Mouse (Mus musculus): ENCODE data around the gene Ankrd34a. TPM values are rescaled to one million over a fixed set of nuclear protein-coding genes. Genes with fewer than 3 reads are reported as not detected.

The Ankrd34a gene
- polyA plus RNA-seq, 1 experiment from 2014 or later, result 2.4 TPM

GRCm38 (mm10) chr3:96559911-96560850, 36.3 kb upstream of the Ankrd34a start:
- Histone ChIP-seq H3K36me3 (ENCODE audit: control insufficient read depth, insufficient read depth, low read length) (no peaks in the 10 kb centered on the region), H3K4me2 (replicated peaks; ENCODE audit: low read depth, low read length) (peak overlapping the region; percentile 65)
- WGBS, result 87% methylated on average over 23 of the region's 23 CpGs

GRCm38 (mm10) chr3:96560881-96561668, 35.4 kb upstream of the Ankrd34a start:
- H3K4me1 ChIP-seq (replicated peaks; ENCODE audit: control insufficient read depth, insufficient read depth, low read length), result no peaks in the 10 kb centered on the region; the same call in 1 of the 2 replicates
- H3K36me3 ChIP-seq (ENCODE audit: control insufficient read depth, insufficient read depth, low read length), result no peaks in the 10 kb centered on the region
- H3K4me2 ChIP-seq (replicated peaks; ENCODE audit: low read depth, low read length), result no peak overlapping the region
- H3K9ac ChIP-seq (ENCODE audit: low read depth, low read length), result no peak overlapping the region
- no peak overlapping the region for H3K4me3 ChIP-seq (ENCODE audit: low read depth, low read length)
- H3K27ac ChIP-seq (ENCODE audit: low read depth, low read length), result 0 out of 2 replicates have a peak overlapping the region, but pooled peaks have one; percentile 6
- 91% methylated on average over 9 of the region's 9 CpGs for WGBS
- no peak for ATAC-seq (ENCODE audit: low FRiP score)
- H3K9me3 ChIP-seq (ENCODE audit: control insufficient read depth, low read length), result no peaks in the 10 kb centered on the region
- no peaks in the 10 kb centered on the region for H3K27me3 ChIP-seq (ENCODE audit: control insufficient read depth, insufficient read depth, low read length)
- DNase-seq (ENCODE audit: low spot score), result no peak

More at GRCm38 (mm10) chr3:96559911-96560850, 36.3 kb upstream of the Ankrd34a start:
- DNase-seq (ENCODE audit: low spot score) (no peak), ATAC-seq (ENCODE audit: low FRiP score) (no peak)
- peak overlapping the region; percentile 23; the same call in 1 of the 2 replicates for H3K9ac ChIP-seq (ENCODE audit: low read depth, low read length)
- H3K9me3 ChIP-seq (ENCODE audit: control insufficient read depth, low read length), result no peaks in the 10 kb centered on the region
- no peak overlapping the region for H3K27ac ChIP-seq (ENCODE audit: low read depth, low read length)
- no peaks in the 10 kb centered on the region for H3K27me3 ChIP-seq (ENCODE audit: control insufficient read depth, insufficient read depth, low read length)
- peak overlapping the region; percentile 75 for H3K4me3 ChIP-seq (ENCODE audit: low read depth, low read length)
- H3K4me1 ChIP-seq (replicated peaks; ENCODE audit: control insufficient read depth, insufficient read depth, low read length), result no peaks in the 10 kb centered on the region; the same call in 1 of the 2 replicates

GRCm38 (mm10) chr3:96561946-96562681, 34.3 kb upstream of the Ankrd34a start:
- Histone ChIP-seq H3K4me1 (replicated peaks; ENCODE audit: control insufficient read depth, insufficient read depth, low read length) (no peaks in the 10 kb centered on the region; the same call in 1 of the 2 replicates), H3K27ac (ENCODE audit: low read depth, low read length) (0 out of 2 replicates have a peak overlapping the region, but pooled peaks have one; percentile 6), H3K9ac (ENCODE audit: low read depth, low read length) (no peak overlapping the region), H3K9me3 (ENCODE audit: control insufficient read depth, low read length) (no peaks in the 10 kb centered on the region), H3K4me2 (replicated peaks; ENCODE audit: low read depth, low read length) (no peak overlapping the region), H3K27me3 (ENCODE audit: control insufficient read depth, insufficient read depth, low read length) (no peaks in the 10 kb centered on the region), H3K4me3 (ENCODE audit: low read depth, low read length) (no peak overlapping the region), H3K36me3 (ENCODE audit: control insufficient read depth, insufficient read depth, low read length) (no peaks in the 10 kb centered on the region)
- no peak for ATAC-seq (ENCODE audit: low FRiP score)
- no peak for DNase-seq (ENCODE audit: low spot score)
- WGBS, result 64% methylated on average over 10 of the region's 10 CpGs

- H3K27me3 ChIP-seq (ENCODE audit: control insufficient read depth, insufficient read depth, low read length), result no peaks in the 10 kb centered on the region
- DNase-seq (ENCODE audit: low spot score) (no peak), ATAC-seq (ENCODE audit: low FRiP score) (no peak)
- H3K4me1 ChIP-seq (replicated peaks; ENCODE audit: control insufficient read depth, insufficient read depth, low read length), result no peaks in the 10 kb centered on the region; the same call in 1 of the 2 replicates
- H3K4me3 ChIP-seq (ENCODE audit: low read depth, low read length), result no peak overlapping the region
- H3K36me3 ChIP-seq (ENCODE audit: control insufficient read depth, insufficient read depth, low read length), result no peaks in the 10 kb centered on the region
- no peak overlapping the region for H3K4me2 ChIP-seq (replicated peaks; ENCODE audit: low read depth, low read length)
- no peak overlapping the region for H3K9ac ChIP-seq (ENCODE audit: low read depth, low read length)
- no peak overlapping the region for H3K27ac ChIP-seq (ENCODE audit: low read depth, low read length)
- WGBS, result 96% methylated on average over 8 of the region's 8 CpGs
- no peaks in the 10 kb centered on the region for H3K9me3 ChIP-seq (ENCODE audit: control insufficient read depth, low read length)
These were observed 33.2 kb upstream of the Ankrd34a start for GRCm38 (mm10) chr3:96563267-96563666.

GRCm38 (mm10) chr3:96563911-96564632, 32.4 kb upstream of the Ankrd34a start:
- Histone ChIP-seq H3K4me2 (replicated peaks; ENCODE audit: low read depth, low read length) (no peak overlapping the region), H3K9ac (ENCODE audit: low read depth, low read length) (no peak overlapping the region), H3K27me3 (ENCODE audit: control insufficient read depth, insufficient read depth, low read length) (no peaks in the 10 kb centered on the region), H3K36me3 (ENCODE audit: control insufficient read depth, insufficient read depth, low read length) (no peaks in the 10 kb centered on the region), H3K4me3 (ENCODE audit: low read depth, low read length) (no peak overlapping the region), H3K27ac (ENCODE audit: low read depth, low read length) (peak overlapping the region; percentile 24; the same call in 1 of the 2 replicates), H3K9me3 (ENCODE audit: control insufficient read depth, low read length) (no peaks in the 10 kb centered on the region), H3K4me1 (replicated peaks; ENCODE audit: control insufficient read depth, insufficient read depth, low read length) (no peaks in the 10 kb centered on the region; the same call in 1 of the 2 replicates)
- DNase-seq (ENCODE audit: low spot score), result no peak
- 71% methylated on average over 10 of the region's 10 CpGs for WGBS
- no peak for ATAC-seq (ENCODE audit: low FRiP score)

- no peak overlapping the region for H3K4me2 ChIP-seq (replicated peaks; ENCODE audit: low read depth, low read length)
- H3K4me1 ChIP-seq (replicated peaks; ENCODE audit: control insufficient read depth, insufficient read depth, low read length), result no peaks in the 10 kb centered on the region; the same call in 1 of the 2 replicates
- peak overlapping the region; percentile 24; the same call in 1 of the 2 replicates for H3K27ac ChIP-seq (ENCODE audit: low read depth, low read length)
- no peaks in the 10 kb centered on the region for H3K27me3 ChIP-seq (ENCODE audit: control insufficient read depth, insufficient read depth, low read length)
- ATAC-seq (ENCODE audit: low FRiP score) (no peak), DNase-seq (ENCODE audit: low spot score) (no peak)
- WGBS, result 58% methylated on average over 7 of the region's 7 CpGs
- no peaks in the 10 kb centered on the region for H3K36me3 ChIP-seq (ENCODE audit: control insufficient read depth, insufficient read depth, low read length)
- H3K9ac ChIP-seq (ENCODE audit: low read depth, low read length), result no peak overlapping the region
- H3K4me3 ChIP-seq (ENCODE audit: low read depth, low read length), result no peak overlapping the region
- H3K9me3 ChIP-seq (ENCODE audit: control insufficient read depth, low read length), result no peaks in the 10 kb centered on the region
These were observed 31.8 kb upstream of the Ankrd34a start for GRCm38 (mm10) chr3:96564633-96565032.

GRCm38 (mm10) chr3:96565105-96565504, 31.3 kb upstream of the Ankrd34a start:
- Histone ChIP-seq H3K27me3 (ENCODE audit: control insufficient read depth, insufficient read depth, low read length) (no peaks in the 10 kb centered on the region), H3K36me3 (ENCODE audit: control insufficient read depth, insufficient read depth, low read length) (no peaks in the 10 kb centered on the region), H3K27ac (ENCODE audit: low read depth, low read length) (no peak overlapping the region), H3K4me1 (replicated peaks; ENCODE audit: control insufficient read depth, insufficient read depth, low read length) (no peaks in the 10 kb centered on the region; the same call in 1 of the 2 replicates), H3K4me2 (replicated peaks; ENCODE audit: low read depth, low read length) (no peak overlapping the region), H3K9ac (ENCODE audit: low read depth, low read length) (no peak overlapping the region), H3K4me3 (ENCODE audit: low read depth, low read length) (no peak overlapping the region), H3K9me3 (ENCODE audit: control insufficient read depth, low read length) (no peaks in the 10 kb centered on the region)
- ATAC-seq (ENCODE audit: low FRiP score) (no peak), DNase-seq (ENCODE audit: low spot score) (no peak)
- WGBS, result 94% methylated on average over 2 of the region's 3 CpGs

Data from hindbrain, embryonic 11.5 days (tissue).